Mouse (Mus musculus) neural tube, embryonic 12.5 days (tissue): ENCODE data around the gene 1700069L16Rik. TPM values are rescaled to one million over a fixed set of nuclear protein-coding genes. Genes with fewer than 3 reads are reported as not detected.

Source experiments
- ATAC-seq: fragments of 200-750 bp; cut with Nextera tagmentation; 2 replicates; pipeline ENCODE4 v1.8.0; 2017; ENCODE audit warnings: low read depth, mild to moderate bottlenecking, moderate TSS enrichment, moderate library complexity; ENCODE audit not compliant: low FRiP score
- H3K27ac ChIP-seq: fragments of 300-500 bp; sonication (generic); 2 replicates; pipeline ENCODE4 v1.5.1; 2016
- H3K27me3 ChIP-seq: fragments of 300-500 bp; sonication (generic); replicated peaks from 2 replicates; pipeline ENCODE4 v1.6.1; 2016; ENCODE audit warnings: mild to moderate bottlenecking
- H3K36me3 ChIP-seq: fragments of 300-500 bp; sonication (generic); 2 replicates; pipeline ENCODE4 v1.6.1; 2016; ENCODE audit warnings: mild to moderate bottlenecking
- H3K4me1 ChIP-seq: fragments of 300-500 bp; sonication (generic); 2 replicates; pipeline ENCODE4 v1.6.1; 2016
- H3K4me2 ChIP-seq: fragments of 300-500 bp; sonication (generic); replicated peaks from 2 replicates; pipeline ENCODE4 v1.6.1; 2016; ENCODE audit warnings: mild to moderate bottlenecking
- H3K4me3 ChIP-seq: fragments of 300-500 bp; sonication (generic); 2 replicates; pipeline ENCODE4 v1.5.1; 2016
- H3K9ac ChIP-seq: fragments of 300-500 bp; sonication (generic); 2 replicates; pipeline ENCODE4 v1.6.1; 2016; ENCODE audit warnings: mild to moderate bottlenecking
- H3K9me3 ChIP-seq: fragments of 300-500 bp; sonication (generic); 2 replicates; pipeline ENCODE4 v1.6.1; 2016; ENCODE audit warnings: mild to moderate bottlenecking
- WGBS: fragments of 180-500 bp; shearing (Covaris S2); methylation state at CpG from one replicate; pipeline ENCODE4 v1.1.7; 2016; 5-methylcytosine and 5-hydroxymethylcytosine counted together
- polyA plus RNA-seq: library from polyadenylated mRNA; unstranded; fragments of >200 nt; fragmentation: Nextera tagmentation; extraction: Ambion mirVana; gene quantifications from 2 replicates; pipeline ENCODE4 v1.2.1, GENCODE M21; 2016

The 1700069L16Rik gene
- polyA plus RNA-seq, 1 experiment from 2014 or later = not detected

DNA sequence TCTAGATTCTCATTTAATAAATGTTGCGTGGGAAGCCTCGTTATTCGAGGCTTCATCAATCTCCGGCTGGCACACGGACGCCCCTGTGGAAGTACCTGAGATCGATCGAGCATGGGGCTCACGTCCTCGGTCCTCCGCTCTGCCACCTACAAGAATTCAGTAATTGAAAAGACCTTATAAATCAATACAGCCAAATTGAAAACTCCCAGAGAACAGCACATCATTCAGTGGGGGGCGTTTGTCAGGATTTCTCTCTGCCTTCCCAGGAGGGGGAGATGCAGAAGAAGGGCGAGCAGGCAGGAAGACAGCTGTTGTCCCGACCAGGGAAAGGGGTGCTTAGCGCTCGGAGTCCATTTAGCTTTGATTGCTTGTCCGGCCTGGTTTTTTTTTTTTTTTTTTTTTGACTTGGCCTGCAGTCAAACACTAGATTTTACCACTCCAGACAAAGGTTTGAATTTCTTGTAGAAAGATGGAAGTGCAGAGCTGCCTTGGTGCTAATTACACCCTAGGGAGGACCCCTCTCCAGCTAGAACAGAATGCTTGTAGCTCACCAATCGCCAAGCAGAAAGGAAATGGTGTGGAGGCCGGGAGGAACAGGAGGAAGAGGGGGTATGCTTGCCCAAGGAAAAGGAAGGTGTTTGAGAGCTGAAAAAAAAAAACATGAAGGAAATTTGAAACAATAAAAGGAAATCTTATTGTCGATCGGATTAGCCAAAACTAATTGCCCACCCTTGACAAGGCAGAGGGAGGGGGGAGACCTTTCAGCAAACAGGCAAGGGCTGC is 20.6 kb downstream of the 1700069L16Rik start:
- no peak overlapping the region for H3K4me2 ChIP-seq
- 40% methylated on average over 21 of the region's 21 CpGs for WGBS
- no peak for ATAC-seq

GRCm38 (mm10) chr5:113700388-113701023 is 24.1 kb downstream of the 1700069L16Rik start:
- H3K4me2 ChIP-seq = no peak overlapping the region

More for the DNA sequence above, 20.6 kb downstream of the 1700069L16Rik start:
- Histone ChIP-seq H3K9ac (no peak overlapping the region), H3K27ac (no peak overlapping the region), H3K36me3 (no peaks in the 10 kb centered on the region), H3K27me3 (no peaks in the 10 kb centered on the region), H3K4me3 (no peak overlapping the region), H3K9me3 (no peaks in the 10 kb centered on the region), H3K4me1 (peaks cover 10% of the 10 kb centered on the region; the same call in 1 of the 2 replicates)

GRCm38 (mm10) chr5:113694415-113694814 is 30.2 kb downstream of the 1700069L16Rik start:
- Histone ChIP-seq H3K36me3 (no peaks in the 10 kb centered on the region), H3K9me3 (no peaks in the 10 kb centered on the region), H3K9ac (no peak overlapping the region), H3K4me3 (no peak overlapping the region), H3K27ac (no peak overlapping the region), H3K27me3 (no peaks in the 10 kb centered on the region), H3K4me2 (no peak overlapping the region), H3K4me1 (peaks cover 23% of the 10 kb centered on the region)
- no peak for ATAC-seq
- 24% methylated on average over 5 of the region's 5 CpGs for WGBS

More at GRCm38 (mm10) chr5:113700388-113701023, 24.1 kb downstream of the 1700069L16Rik start:
- Histone ChIP-seq H3K9ac (no peak overlapping the region), H3K36me3 (no peaks in the 10 kb centered on the region), H3K4me3 (no peak overlapping the region), H3K27ac (no peak overlapping the region), H3K4me1 (peaks cover 10% of the 10 kb centered on the region; the same call in 1 of the 2 replicates), H3K27me3 (no peaks in the 10 kb centered on the region), H3K9me3 (no peaks in the 10 kb centered on the region)
- ATAC-seq = no peak
- WGBS = 77% methylated on average over 19 of the region's 19 CpGs

GRCm38 (mm10) chr5:113694000-113694399 is 30.6 kb downstream of the 1700069L16Rik start:
- Histone ChIP-seq H3K36me3 (no peaks in the 10 kb centered on the region), H3K4me1 (peaks cover 23% of the 10 kb centered on the region), H3K4me3 (no peak overlapping the region), H3K27ac (no peak overlapping the region), H3K4me2 (no peak overlapping the region), H3K9ac (no peak overlapping the region), H3K9me3 (no peaks in the 10 kb centered on the region), H3K27me3 (no peaks in the 10 kb centered on the region)
- no peak for ATAC-seq
- 56% methylated on average over 4 of the region's 4 CpGs for WGBS

DNA sequence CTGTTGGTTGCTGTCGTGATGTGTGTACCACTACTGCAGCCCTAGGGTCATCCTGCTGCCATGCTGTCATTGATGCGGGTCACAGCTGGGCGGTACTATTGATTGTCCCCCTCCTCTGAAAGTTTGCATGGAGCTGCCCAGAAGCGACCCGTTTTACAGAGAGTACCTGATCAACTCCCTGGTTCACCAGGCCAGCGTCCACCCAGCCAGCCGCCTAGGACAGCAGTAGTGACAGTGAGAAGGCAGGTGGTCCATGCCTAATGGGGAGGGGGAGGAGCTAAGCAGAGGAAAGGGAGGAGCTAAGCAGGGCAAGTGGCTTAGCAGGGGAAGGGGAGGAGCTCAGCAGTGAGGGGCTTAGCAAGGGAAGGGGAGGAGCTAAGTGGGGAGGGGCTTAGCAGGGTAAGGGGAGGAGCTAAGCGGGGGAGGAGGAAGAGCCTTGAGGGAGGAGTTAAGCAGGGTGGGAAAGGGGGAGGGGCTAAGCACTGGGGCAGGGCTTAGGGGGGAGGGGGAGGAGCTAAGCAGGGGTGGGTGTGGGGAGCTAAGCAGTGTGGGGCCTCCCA is 31.3 kb downstream of the 1700069L16Rik start:
- H3K36me3 ChIP-seq = no peaks in the 10 kb centered on the region
- no peak overlapping the region for H3K9ac ChIP-seq
- no peak overlapping the region for H3K4me3 ChIP-seq
- no peak overlapping the region for H3K4me2 ChIP-seq
- H3K27me3 ChIP-seq = no peaks in the 10 kb centered on the region
- H3K4me1 ChIP-seq = peaks cover 23% of the 10 kb centered on the region
- no peaks in the 10 kb centered on the region for H3K9me3 ChIP-seq
- 94% methylated on average over 8 of the region's 8 CpGs for WGBS
- no peak for ATAC-seq
- no peak overlapping the region for H3K27ac ChIP-seq

- H3K36me3 ChIP-seq = no peaks in the 10 kb centered on the region
- no peak overlapping the region for H3K9ac ChIP-seq
- peaks cover 23% of the 10 kb centered on the region for H3K4me1 ChIP-seq
- no peaks in the 10 kb centered on the region for H3K9me3 ChIP-seq
- H3K27ac ChIP-seq = no peak overlapping the region
- no peak overlapping the region for H3K4me2 ChIP-seq
- no peak overlapping the region for H3K4me3 ChIP-seq
- ATAC-seq = peak; percentile 31; the same call in 1 of the 2 replicates
- 98% methylated on average over 2 of the region's 2 CpGs for WGBS
- no peaks in the 10 kb centered on the region for H3K27me3 ChIP-seq
These were observed 33.7 kb downstream of the 1700069L16Rik start for GRCm38 (mm10) chr5:113690866-113691265.

DNA sequence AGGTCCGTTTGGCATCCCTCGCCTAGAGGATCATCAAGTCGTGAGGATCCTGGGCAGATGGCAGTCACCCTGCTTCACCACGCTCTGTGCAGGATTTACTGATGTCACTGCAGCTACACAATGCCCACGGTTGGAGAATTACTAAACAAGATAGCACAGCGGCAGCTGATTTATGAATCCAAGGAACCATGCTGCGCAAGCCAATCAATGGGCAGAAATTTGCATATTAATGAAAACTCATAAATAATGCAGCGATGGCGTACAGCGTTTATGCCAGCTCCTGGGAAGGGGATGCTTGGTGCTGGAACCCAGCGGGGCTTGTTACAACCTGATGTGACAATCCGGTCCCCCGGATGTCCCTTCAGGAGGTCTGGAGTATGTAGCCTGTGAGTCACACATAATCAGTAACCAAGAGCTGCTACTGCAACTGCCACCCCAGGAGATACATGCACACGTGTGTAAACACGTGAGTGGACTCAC is 34.5 kb downstream of the 1700069L16Rik start:
- no peaks in the 10 kb centered on the region for H3K27me3 ChIP-seq
- no peak overlapping the region for H3K4me2 ChIP-seq

DNA sequence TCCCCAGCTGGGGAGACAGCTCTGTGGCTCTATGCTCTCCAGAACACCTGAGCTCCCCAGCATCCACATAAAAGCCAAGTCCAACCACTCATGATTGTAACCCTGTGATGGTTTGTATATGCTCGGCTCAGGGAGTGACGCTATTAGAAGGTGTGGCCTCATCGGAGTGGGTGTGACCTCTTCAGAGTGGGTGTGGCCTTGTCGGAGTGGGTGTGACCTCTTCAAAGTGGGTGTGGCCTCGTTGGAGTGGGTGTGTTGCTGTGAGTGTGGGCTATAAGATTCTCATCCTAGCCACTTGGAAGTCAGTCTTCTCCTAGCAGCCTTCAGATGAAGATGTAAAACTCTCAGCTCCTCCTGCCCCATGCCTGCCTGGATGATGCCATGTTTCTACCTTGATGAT is 37.1 kb downstream of the 1700069L16Rik start:
- Histone ChIP-seq H3K36me3 (no peaks in the 10 kb centered on the region), H3K4me3 (no peak overlapping the region), H3K4me2 (no peak overlapping the region), H3K9ac (no peak overlapping the region), H3K27ac (no peak overlapping the region), H3K4me1 (peaks cover 9% of the 10 kb centered on the region), H3K27me3 (no peaks in the 10 kb centered on the region), H3K9me3 (no peaks in the 10 kb centered on the region)
- 87% methylated on average over 5 of the region's 5 CpGs for WGBS
- ATAC-seq = no peak

More for the DNA sequence above, 34.5 kb downstream of the 1700069L16Rik start:
- Histone ChIP-seq H3K9ac (no peak overlapping the region), H3K4me3 (no peak overlapping the region), H3K36me3 (no peaks in the 10 kb centered on the region), H3K27ac (no peak overlapping the region), H3K9me3 (no peaks in the 10 kb centered on the region), H3K4me1 (peaks cover 22% of the 10 kb centered on the region)
- ATAC-seq = peak; percentile 84
- 38% methylated on average over 15 of the region's 15 CpGs for WGBS

DNA sequence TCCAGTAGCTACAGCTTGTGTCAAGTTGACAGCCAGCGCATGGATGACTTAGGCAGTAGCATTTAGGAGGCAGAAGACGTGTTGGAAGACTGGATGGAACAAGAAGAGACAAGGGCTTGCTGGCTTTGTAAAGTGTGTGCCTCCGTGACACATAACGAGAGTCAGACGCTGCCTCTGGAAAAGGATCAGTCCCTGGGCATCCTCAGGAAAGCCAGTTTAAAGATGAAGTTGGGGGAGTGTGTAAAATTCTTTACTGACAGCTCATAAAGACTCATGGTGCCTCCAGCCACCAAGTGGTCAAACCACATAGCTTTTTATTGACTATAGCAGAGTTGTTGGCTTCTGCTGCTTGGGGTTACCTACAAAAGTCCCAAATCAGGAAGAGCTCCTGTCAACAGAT is 39.1 kb downstream of the 1700069L16Rik start:
- no peak overlapping the region for H3K9ac ChIP-seq
- no peak overlapping the region for H3K27ac ChIP-seq
- peaks cover 5% of the 10 kb centered on the region for H3K4me1 ChIP-seq
- WGBS = 82% methylated on average over 5 of the region's 5 CpGs
- no peak overlapping the region for H3K4me2 ChIP-seq
- no peak overlapping the region for H3K4me3 ChIP-seq
- no peaks in the 10 kb centered on the region for H3K36me3 ChIP-seq
- no peak for ATAC-seq
- no peaks in the 10 kb centered on the region for H3K9me3 ChIP-seq
- H3K27me3 ChIP-seq = no peaks in the 10 kb centered on the region

DNA sequence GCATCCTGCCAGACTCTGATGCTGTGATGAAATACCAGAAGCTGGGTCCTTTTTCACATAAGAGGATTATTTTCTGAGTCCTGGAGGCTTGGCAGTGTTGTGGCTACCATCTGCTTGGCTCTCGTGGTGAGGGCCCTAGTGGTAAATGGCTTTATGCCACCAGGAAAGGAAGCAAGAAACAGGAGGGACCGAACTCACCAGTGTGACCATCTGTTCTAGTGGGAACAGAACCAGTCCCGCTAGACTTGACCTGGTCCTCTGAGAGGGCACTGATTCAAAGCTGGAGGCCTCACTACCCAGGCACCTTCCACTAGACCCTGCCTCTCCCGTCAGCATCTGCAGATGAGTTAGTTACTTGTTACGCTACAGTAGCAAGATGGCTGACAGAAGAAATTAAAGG is 41.3 kb downstream of the 1700069L16Rik start:
- H3K36me3 ChIP-seq = no peaks in the 10 kb centered on the region
- ATAC-seq = no peak
- 73% methylated on average over 5 of the region's 5 CpGs for WGBS
- H3K4me1 ChIP-seq = no peaks in the 10 kb centered on the region; the same call in 1 of the 2 replicates
- no peaks in the 10 kb centered on the region for H3K27me3 ChIP-seq
- no peaks in the 10 kb centered on the region for H3K9me3 ChIP-seq
- no peak overlapping the region for H3K4me2 ChIP-seq
- no peak overlapping the region for H3K27ac ChIP-seq
- H3K4me3 ChIP-seq = no peak overlapping the region
- H3K9ac ChIP-seq = no peak overlapping the region

GRCm38 (mm10) chr5:113682472-113682871 is 42.1 kb downstream of the 1700069L16Rik start:
- Histone ChIP-seq H3K9ac (no peak overlapping the region), H3K4me3 (no peak overlapping the region)
- 81% methylated on average over 3 of the region's 3 CpGs for WGBS

DNA sequence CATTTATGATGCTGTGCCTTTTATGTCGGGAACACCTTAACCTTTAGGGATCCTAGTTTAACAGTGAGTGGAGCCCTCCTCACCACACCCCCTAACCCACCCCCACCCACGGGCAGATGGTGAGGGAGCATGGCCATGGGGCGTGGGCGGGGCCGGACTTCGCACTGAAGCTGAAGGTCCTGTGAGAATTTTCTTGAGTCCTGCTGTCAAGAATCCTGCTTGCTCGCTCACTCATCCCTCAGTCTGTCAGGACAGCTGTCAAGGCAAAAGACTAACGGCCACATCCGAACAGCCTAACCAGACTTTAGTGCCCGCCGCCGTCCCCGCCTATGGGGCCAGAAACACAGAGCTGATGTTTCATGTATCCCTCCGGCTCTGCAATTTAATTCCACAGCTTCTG is 43.4 kb downstream of the 1700069L16Rik start:
- no peak overlapping the region for H3K27ac ChIP-seq
- no peak for ATAC-seq
- no peak overlapping the region for H3K4me3 ChIP-seq
- no peaks in the 10 kb centered on the region for H3K9me3 ChIP-seq
- no peak overlapping the region for H3K9ac ChIP-seq
- no peaks in the 10 kb centered on the region for H3K36me3 ChIP-seq
- no peaks in the 10 kb centered on the region; the same call in 1 of the 2 replicates for H3K4me1 ChIP-seq
- no peaks in the 10 kb centered on the region for H3K27me3 ChIP-seq
- H3K4me2 ChIP-seq = no peak overlapping the region
- 68% methylated on average over 14 of the region's 14 CpGs for WGBS

More at GRCm38 (mm10) chr5:113682472-113682871, 42.1 kb downstream of the 1700069L16Rik start:
- Histone ChIP-seq H3K4me1 (no peaks in the 10 kb centered on the region; the same call in 1 of the 2 replicates), H3K36me3 (no peaks in the 10 kb centered on the region), H3K9me3 (no peaks in the 10 kb centered on the region), H3K4me2 (no peak overlapping the region), H3K27me3 (no peaks in the 10 kb centered on the region), H3K27ac (no peak overlapping the region)
- ATAC-seq = no peak
